Mouse (Mus musculus) MEL (cell line): ENCODE measurements at regions not wholly inside any gene's neighbourhood (a gene's known extent, or its start where the extent isn't known, plus 50 kb on each side); places are given as distances from the start of the nearest gene placed in this dataset.

Experiments used
- DNase-seq: peaks from one replicate; pipeline ENCODE4 v3.0.0; 2011; ENCODE audit warnings: low read depth, low spot score
- H3K27ac ChIP-seq: 2 replicates; pipeline ENCODE4 v1.5.1; 2012; ENCODE audit warnings: low read depth, mild to moderate bottlenecking, control low read depth, low read length, moderate library complexity; ENCODE audit not compliant: control insufficient read depth
- H3K27me3 ChIP-seq, 2 experiments: fragments of 150-350 bp in 1 of 2; sonication (generic) in 1 of 2; 2 replicates each; pipeline ENCODE4 v1.6.1; 2012; ENCODE audit warnings: low read length in 2 of 2, mild to moderate bottlenecking in 2 of 2, improper control_type of control experiment in 1 of 2, moderate library complexity in 1 of 2; ENCODE audit not compliant: insufficient read depth in 2 of 2, control insufficient read depth in 1 of 2
- H3K36me3 ChIP-seq, 2 experiments: 2 replicates each; pipeline ENCODE4 v1.6.1; 2012 to 2014; ENCODE audit warnings: low read length in 2 of 2, improper control_type of control experiment in 1 of 2, inconsistent platforms in 1 of 2, mild to moderate bottlenecking in 1 of 2; ENCODE audit not compliant: insufficient read depth in 2 of 2, control insufficient read depth in 1 of 2
- H3K4me1 ChIP-seq, 2 experiments: fragments of 150-350 bp in 1 of 2; sonication (generic) in 1 of 2; 2 replicates each; pipeline ENCODE4 v1.6.1; 2012; ENCODE audit warnings: low read length in 2 of 2, improper control_type of control experiment in 1 of 2, mild to moderate bottlenecking in 1 of 2; ENCODE audit not compliant: insufficient read depth in 2 of 2, control insufficient read depth in 1 of 2
- H3K4me3 ChIP-seq, 2 experiments: fragments of 150-350 bp in 1 of 2; sonication (generic) in 1 of 2; 2 replicates each; pipeline ENCODE4 v1.5.1; 2012; ENCODE audit warnings: low read depth in 2 of 2, low read length in 2 of 2, mild to moderate bottlenecking in 2 of 2, moderate library complexity in 2 of 2, control low read depth in 1 of 2, improper control_type of control experiment in 1 of 2; ENCODE audit not compliant: control insufficient read depth in 1 of 2, insufficient read depth in 1 of 2
- H3K79me2 ChIP-seq: 2 replicates; pipeline ENCODE4 v1.6.1; 2012; ENCODE audit warnings: mild to moderate bottlenecking, low read length, moderate library complexity; ENCODE audit not compliant: control insufficient read depth, poor library complexity, insufficient read depth
- H3K9ac ChIP-seq: 2 replicates; pipeline ENCODE4 v1.6.1; 2012; ENCODE audit warnings: low read depth, mild to moderate bottlenecking, control low read depth, low read length, moderate library complexity; ENCODE audit not compliant: control insufficient read depth, poor library complexity, severe bottlenecking
- H3K9me3 ChIP-seq: fragments of 150-350 bp; sonication (generic); replicated peaks from 2 replicates; pipeline ENCODE4 v1.6.1; 2012; ENCODE audit warnings: mild to moderate bottlenecking, low read length, improper control_type of control experiment, moderate library complexity; ENCODE audit not compliant: insufficient read depth
- BHLHE40 ChIP-seq: IDR thresholded peaks from 2 replicates; pipeline ENCODE4 v1.6.1; 2012; ENCODE audit warnings: low read depth, mild to moderate bottlenecking, inconsistent platforms, low read length, improper control_type of control experiment, borderline replicate concordance
- E2F4 ChIP-seq: IDR thresholded peaks from 2 replicates; pipeline ENCODE4 v1.6.1; 2011; ENCODE audit warnings: low read depth, low read length, improper control_type of control experiment, borderline replicate concordance
- ELF1 ChIP-seq: IDR thresholded peaks from 2 replicates; pipeline ENCODE4 v1.6.1; 2014; ENCODE audit warnings: low read depth, mild to moderate bottlenecking, inconsistent platforms, low read length, improper control_type of control experiment, moderate library complexity
- EP300 ChIP-seq, 2 experiments: IDR thresholded peaks; 2 replicates each; pipeline ENCODE4 v1.6.1; 2011; ENCODE audit warnings: improper control_type of control experiment in 2 of 2, low read length in 2 of 2, low read depth in 1 of 2, mild to moderate bottlenecking in 1 of 2
- GATA1 ChIP-seq: IDR thresholded peaks from 2 replicates; pipeline ENCODE4 v1.6.1; 2011; ENCODE audit warnings: low read depth, low read length, improper control_type of control experiment
- HCFC1 ChIP-seq: IDR thresholded peaks from 2 replicates; pipeline ENCODE4 v1.6.1; 2012; ENCODE audit warnings: low read depth, mild to moderate bottlenecking, inconsistent platforms, low read length, improper control_type of control experiment, moderate library complexity
- KAT2A ChIP-seq: conservative IDR thresholded peaks from 2 replicates; pipeline ENCODE4 v1.6.1; 2012; ENCODE audit warnings: low read depth, low read length, improper control_type of control experiment, inconsistent platforms
- MAFK ChIP-seq: IDR thresholded peaks from 2 replicates; pipeline ENCODE4 v1.6.1; 2011; ENCODE audit warnings: low read depth, mild to moderate bottlenecking, low read length, improper control_type of control experiment, borderline replicate concordance
- MAX ChIP-seq: IDR thresholded peaks from 2 replicates; pipeline ENCODE4 v1.6.1; 2011; ENCODE audit warnings: low read length, improper control_type of control experiment
- MEF2A ChIP-seq: IDR thresholded peaks from 2 replicates; pipeline ENCODE4 v1.6.1; 2014; ENCODE audit warnings: low read depth, mild to moderate bottlenecking, inconsistent platforms, low read length, improper control_type of control experiment; ENCODE audit not compliant: poor library complexity, insufficient replicate concordance, severe bottlenecking; ENCODE audit errors: extremely low read depth
- NRF1 ChIP-seq: IDR thresholded peaks from 2 replicates; pipeline ENCODE4 v1.6.1; 2014; ENCODE audit warnings: low read depth, mild to moderate bottlenecking, inconsistent platforms, low read length, improper control_type of control experiment, moderate library complexity; ENCODE audit not compliant: poor library complexity, insufficient read depth, severe bottlenecking
- POLR2AphosphoS2 ChIP-seq: IDR thresholded peaks from 2 replicates; pipeline ENCODE4 v1.6.1; 2011; ENCODE audit warnings: low read length, improper control_type of control experiment
- RAD21 ChIP-seq: IDR thresholded peaks from 2 replicates; pipeline ENCODE4 v1.6.1; 2011; ENCODE audit warnings: mild to moderate bottlenecking, low read depth, low read length, improper control_type of control experiment
- SIN3A ChIP-seq: IDR thresholded peaks from 2 replicates; pipeline ENCODE4 v1.6.1; 2012; ENCODE audit warnings: low read length, improper control_type of control experiment, inconsistent platforms
- SMC3 ChIP-seq: IDR thresholded peaks from 2 replicates; pipeline ENCODE4 v1.6.1; 2011; ENCODE audit warnings: low read depth, low read length, improper control_type of control experiment
- TAL1 ChIP-seq: IDR thresholded peaks from 2 replicates; pipeline ENCODE4 v1.6.1; 2012; ENCODE audit warnings: mild to moderate bottlenecking, inconsistent platforms, low read length, moderate library complexity, mixed read lengths
- TCF12 ChIP-seq: IDR thresholded peaks from 2 replicates; pipeline ENCODE4 v1.6.1; 2014; ENCODE audit warnings: low read depth, mild to moderate bottlenecking, inconsistent platforms, low read length, improper control_type of control experiment, moderate library complexity
- UBTF ChIP-seq: IDR thresholded peaks from 2 replicates; pipeline ENCODE4 v1.6.1; 2012; ENCODE audit warnings: low read depth, mild to moderate bottlenecking, inconsistent platforms, low read length, improper control_type of control experiment, moderate library complexity, borderline replicate concordance; ENCODE audit not compliant: insufficient read depth
- ZNF384 ChIP-seq: IDR thresholded peaks from 2 replicates; pipeline ENCODE4 v1.6.1; 2012; ENCODE audit warnings: low read depth, mild to moderate bottlenecking, inconsistent platforms, low read length, improper control_type of control experiment

DNA sequence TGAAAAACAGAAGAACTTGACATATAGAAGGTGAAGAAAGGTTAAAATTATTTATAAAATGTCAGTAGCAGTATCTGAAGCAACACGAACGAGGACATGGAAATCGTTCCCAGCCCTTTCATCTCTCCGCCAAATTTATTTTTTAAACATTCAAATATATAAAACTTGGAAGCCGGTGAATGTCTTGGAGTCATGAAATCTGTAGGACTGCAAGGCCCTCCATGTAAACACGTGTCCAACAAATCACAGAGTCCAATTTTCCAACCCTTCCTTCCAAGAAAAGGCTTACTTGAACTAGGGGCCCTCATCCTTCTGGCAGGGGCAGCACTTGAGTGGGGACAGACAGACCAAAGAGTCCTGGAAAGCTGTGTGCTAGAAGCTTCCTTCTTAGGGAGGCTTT, 237.0 kb downstream of the Map2k4 start:
- Histone ChIP-seq H3K4me1 (no peaks in the 10 kb centered on the region), H3K79me2 (no peaks in the 10 kb centered on the region), H3K27me3 (no peaks in the 10 kb centered on the region), H3K27ac (no peak overlapping the region), H3K36me3 (no peaks in the 10 kb centered on the region), H3K4me3 (no peak overlapping the region), H3K9ac (no peak overlapping the region)
- no peak for DNase-seq
- no peak for TF ChIP-seq UBTF
- no peak for TF ChIP-seq TCF12
- TF ChIP-seq E2F4: no peak
- TF ChIP-seq KAT2A: no peak
- TF ChIP-seq TAL1: no peak
- no peak for TF ChIP-seq BHLHE40
- TF ChIP-seq ELF1: no peak
- TF ChIP-seq ZNF384: no peak
- TF ChIP-seq GATA1: no peak
- no peak for TF ChIP-seq NRF1
- TF ChIP-seq RAD21: no peak
- no peak for TF ChIP-seq HCFC1
- no peak for TF ChIP-seq SIN3A
- no peak for TF ChIP-seq MAFK
- TF ChIP-seq, all 39 proteins: peak for 0
- no peaks in the 10 kb centered on the region; the same call in 1 of the 2 replicates for H3K9me3 ChIP-seq

DNA sequence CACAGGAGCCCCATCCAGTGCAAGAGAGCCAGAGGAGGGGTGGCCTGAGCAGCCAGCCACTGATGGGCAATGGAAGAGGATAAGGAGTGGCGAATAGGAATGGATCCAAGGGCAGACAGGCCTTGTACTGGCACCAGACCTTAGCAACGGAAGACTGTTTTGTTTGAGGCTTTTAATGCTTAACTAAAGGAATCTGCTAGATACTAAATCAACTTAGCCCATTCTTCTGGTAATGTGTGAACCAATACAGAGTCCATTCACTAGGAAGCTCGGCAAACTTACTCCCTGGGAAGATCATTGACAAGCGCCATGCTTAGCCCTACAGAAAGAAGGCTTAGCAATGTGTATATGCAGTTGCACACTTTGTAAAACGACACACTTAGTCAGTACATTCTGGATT, 243.8 kb downstream of the Map2k4 start:
- Histone ChIP-seq H3K9me3 (no peaks in the 10 kb centered on the region; the same call in 1 of the 2 replicates), H3K36me3 (no peaks in the 10 kb centered on the region), H3K4me1 (no peaks in the 10 kb centered on the region), H3K79me2 (no peaks in the 10 kb centered on the region), H3K4me3 (no peak overlapping the region), H3K27me3 (no peaks in the 10 kb centered on the region; a peak in 1 of 4 replicates), H3K27ac (no peak overlapping the region), H3K9ac (no peak overlapping the region)
- no peak for TF ChIP-seq HCFC1
- TF ChIP-seq POLR2AphosphoS2: no peak
- TF ChIP-seq SMC3: no peak
- no peak for TF ChIP-seq MAX
- TF ChIP-seq MEF2A: no peak
- no peak for TF ChIP-seq TAL1
- TF ChIP-seq EP300 (IDR thresholded peaks at IDR 0.05; ENCODE audit: low read depth in 1 of 2, low read length in 2 of 2): no peak
- DNase-seq: no peak
